Mouse (Mus musculus) liver, postnatal 0 days (tissue): Measurements from ENCODE around the gene E130114P18Rik.

Experiments used
- CTCF ChIP-seq: sonication (generic); IDR thresholded peaks from 2 replicates; pipeline ENCODE4 v1.5.1; 2016; ENCODE audit warnings: antibody characterized with exemption, low read depth
- EP300 ChIP-seq: IDR thresholded peaks from 2 replicates; pipeline ENCODE4 v1.6.1; 2016; ENCODE audit warnings: antibody characterized with exemption, low read depth, mild to moderate bottlenecking

DNA sequence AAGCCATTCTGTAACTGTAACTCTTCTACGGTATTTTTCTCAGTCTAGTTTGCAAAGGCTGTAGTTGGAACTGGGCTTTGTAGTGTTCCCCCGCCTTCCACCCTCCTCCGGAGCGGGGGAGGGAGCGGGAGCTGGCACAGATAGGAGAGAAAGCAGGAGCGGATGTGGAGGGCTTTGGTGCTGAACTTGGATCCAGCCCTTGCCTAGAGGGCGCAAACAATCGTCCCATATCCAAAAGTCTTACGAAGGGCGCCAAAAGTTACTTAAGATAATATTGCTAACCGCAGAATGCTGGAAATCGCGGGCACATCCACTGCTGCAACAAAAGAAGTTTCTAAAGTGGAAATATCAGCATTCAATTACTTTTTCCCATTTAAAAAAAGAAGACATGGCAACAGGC, 2.8 kb downstream of the E130114P18Rik start:
- TF ChIP-seq EP300 (no peak), CTCF (peak; percentile 26; the same call in 1 of the 2 replicates)
